In the genomic region with DNA sequence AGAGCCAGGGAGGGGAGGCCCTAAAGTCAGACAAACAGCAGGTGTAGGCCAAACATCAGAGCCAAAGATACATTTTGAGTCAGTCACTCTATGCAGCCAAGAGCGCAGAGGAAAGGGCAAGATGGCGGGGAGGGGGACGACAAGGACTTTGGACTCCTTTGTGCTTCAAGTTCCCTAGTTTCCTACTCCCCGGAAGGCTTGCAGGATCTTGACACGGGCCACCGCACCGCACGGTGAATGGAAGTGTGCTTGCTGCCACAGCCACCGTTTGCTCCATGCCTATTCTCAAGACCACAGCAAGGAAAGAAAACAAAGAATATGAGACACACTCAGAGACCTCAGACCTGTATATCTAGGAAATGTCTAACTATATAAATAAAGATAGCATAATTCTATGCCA, we compare ENCODE assay signal across 26 mouse cellular contexts.
DNase-seq lines count a peak whose midpoint lies in the region; ATAC-seq lines count a peak whose summit lies in the region.
"Had no signal": no experiment of that assay in that cellular context is flagged by ENCODE, and none has a peak within 500 bp of the region (broad histone marks: within the 10 kb centered on the region; RNA-seq: fewer than 3 reads in every experiment).

No protein-coding gene starts in this region.

- no peak overlapping the region for H3K9ac ChIP-seq in kidney, embryonic 14.5 days (ENCODE audit: low read depth, low read length)
- H3K9ac ChIP-seq in kidney, embryonic 15.5 days, result no peak overlapping the region
- H3K9ac ChIP-seq: embryonic facial prominence, embryonic 12.5 days; embryonic facial prominence, embryonic 15.5 days; forebrain, postnatal 0 days; heart, embryonic 12.5 days; heart, embryonic 15.5 days; hindbrain, embryonic 14.5 days had no signal

- H3K4me3 ChIP-seq in kidney, embryonic 14.5 days (ENCODE audit: low read length), result no peak overlapping the region
- H3K4me3 ChIP-seq in kidney, embryonic 15.5 days (replicated peaks), result no peak overlapping the region
- H3K4me3 ChIP-seq: embryonic facial prominence, embryonic 12.5 days; embryonic facial prominence, embryonic 15.5 days; heart, embryonic 12.5 days; heart, embryonic 15.5 days had no signal

- no peaks in the 10 kb centered on the region for H3K36me3 ChIP-seq in kidney, embryonic 14.5 days (ENCODE audit: control insufficient read depth, insufficient read depth, low read length)
- no peaks in the 10 kb centered on the region for H3K36me3 ChIP-seq in kidney, embryonic 15.5 days
- H3K36me3 ChIP-seq: embryonic facial prominence, embryonic 12.5 days; embryonic facial prominence, embryonic 15.5 days; G1E; heart, embryonic 12.5 days; heart, embryonic 15.5 days had no signal

- H3K9me3 ChIP-seq in kidney, embryonic 14.5 days (ENCODE audit: control insufficient read depth, low read length), result no peaks in the 10 kb centered on the region
- H3K9me3 ChIP-seq in kidney, embryonic 15.5 days (replicated peaks), result no peaks in the 10 kb centered on the region
- H3K9me3 ChIP-seq: embryonic facial prominence, embryonic 12.5 days; embryonic facial prominence, embryonic 15.5 days; G1E; heart, embryonic 12.5 days; heart, embryonic 15.5 days had no signal

- ATAC-seq in kidney, embryonic 14.5 days (ENCODE audit: low FRiP score, low TSS enrichment), result no peak
- ATAC-seq in kidney, embryonic 15.5 days (replicated peaks; ENCODE audit: low FRiP score), result no peak
- ATAC-seq: forebrain, embryonic 14.5 days; forebrain, postnatal 0 days; Patski had no signal

- H3K27me3 ChIP-seq in kidney, embryonic 14.5 days (ENCODE audit: control insufficient read depth, insufficient read depth, low read length), result no peaks in the 10 kb centered on the region
- H3K27me3 ChIP-seq in kidney, embryonic 15.5 days, result no peaks in the 10 kb centered on the region
- H3K27me3 ChIP-seq: CH12.LX; embryonic facial prominence, embryonic 12.5 days; embryonic facial prominence, embryonic 15.5 days; heart, embryonic 12.5 days; heart, embryonic 15.5 days; Patski had no signal

- H3K4me1 ChIP-seq in kidney, embryonic 14.5 days (ENCODE audit: control insufficient read depth, insufficient read depth, low read length), result no peaks in the 10 kb centered on the region
- H3K4me1 ChIP-seq in kidney, embryonic 15.5 days, result peaks cover 14% of the 10 kb centered on the region
- H3K4me1 ChIP-seq: heart, embryonic 15.5 days had no signal

- H3K4me2 ChIP-seq in kidney, embryonic 14.5 days (replicated peaks; ENCODE audit: low read depth, low read length), result no peak overlapping the region
- H3K4me2 ChIP-seq in kidney, embryonic 15.5 days, result no peak overlapping the region
- H3K4me2 ChIP-seq: embryonic facial prominence, embryonic 12.5 days; embryonic facial prominence, embryonic 15.5 days; heart, embryonic 12.5 days; heart, embryonic 15.5 days; hindbrain, embryonic 14.5 days had no signal

- peak; percentile 28 for DNase-seq in kidney, adult 18-20 months
- DNase-seq in kidney, postnatal 10 days, result peak; percentile 50
- no peak for DNase-seq in spleen, postnatal 10 days (ENCODE audit: low spot score in 2 of 2)
- DNase-seq in cerebellum, adult 9-11 months, result no peak
- DNase-seq: adrenal gland, postnatal 10 days; adrenal gland, postnatal 36 days; B cell, adult 2 months; cerebellum, adult 18-20 months; cerebellum, adult 9-10 months; cerebellum, postnatal 25 days; forebrain, postnatal 0 days; gastrocnemius, postnatal 25 days; heart, adult 18-20 months; heart, postnatal 10 days; heart, postnatal 36 days had no signal

- no peak overlapping the region for H3K27ac ChIP-seq in kidney, embryonic 14.5 days (ENCODE audit: low read depth, low read length)
- peak overlapping the region; percentile 24; the same call in 1 of the 2 replicates for H3K27ac ChIP-seq in kidney, embryonic 15.5 days
- H3K27ac ChIP-seq: embryonic facial prominence, embryonic 12.5 days; embryonic facial prominence, embryonic 15.5 days; heart, embryonic 15.5 days; hindbrain, embryonic 14.5 days had no signal

- WGBS in kidney, embryonic 14.5 days, result 57% methylated on average over 9 of the region's 9 CpGs
- 57% methylated on average over 9 of the region's 9 CpGs for WGBS in kidney, embryonic 15.5 days

Comparison
In these comparisons a context has a peak if more than half of its experiments do, and no peak if none do; other contexts are left out.
1. DNase-seq: peak in kidney, adult 18-20 months (single experiment) and kidney, postnatal 10 days (single experiment); none in spleen, postnatal 10 days (0 of 2) and cerebellum, adult 9-11 months (single experiment).